Mouse (Mus musculus): ENCODE measurements around the gene Cbx8. TPM values are rescaled to one million over a fixed set of nuclear protein-coding genes. Genes with fewer than 3 reads are reported as not detected.

Gene Cbx8
- 9.6 and 10.1 TPM in 2 replicates for polyA plus RNA-seq (2014; fragmentation: Nextera tagmentation; extraction: Ambion mirVana)

GRCm38 (mm10) chr11:119040600-119041324 is at the start of gene Cbx8:
Gene Cbx8, minus strand, starts transcription at chr11:119040969.
- H3K27me3 ChIP-seq (replicated peaks; ENCODE audit: control insufficient read depth, insufficient read depth, low read length) = peaks cover 69% of the 10 kb centered on the region
- peaks cover 44% of the 10 kb centered on the region for H3K4me1 ChIP-seq (ENCODE audit: control insufficient read depth, insufficient read depth, low read length)
- ATAC-seq (ENCODE audit: low read depth) = peak; percentile 93
- peak within 1 kb of the TSS; percentile 87 for H3K27ac ChIP-seq (replicated peaks; ENCODE audit: low read depth, low read length)
- H3K36me3 ChIP-seq (ENCODE audit: control insufficient read depth, insufficient read depth, low read length) = peaks cover 12% of the 10 kb centered on the region
- H3K9ac ChIP-seq (ENCODE audit: low read depth, low read length) = peak within 1 kb of the TSS; percentile 89
- DNase-seq (ENCODE audit: low spot score) = peak; percentile 100
- peak within 1 kb of the TSS; percentile 97 for H3K4me2 ChIP-seq (ENCODE audit: low read depth, low read length)
- no peaks in the 10 kb centered on the region for H3K9me3 ChIP-seq (ENCODE audit: control insufficient read depth, low read length)
- H3K4me3 ChIP-seq (ENCODE audit: low read depth, low read length) = peak within 1 kb of the TSS; percentile 79
- under 1% methylated on average over 28 of the region's 63 CpGs for WGBS

GRCm38 (mm10) chr11:119090076-119090960 is 49.5 kb upstream of the Cbx8 start:
- WGBS = under 1% methylated on average over 40 of the region's 75 CpGs
- Histone ChIP-seq H3K36me3 (ENCODE audit: control insufficient read depth, insufficient read depth, low read length) (no peaks in the 10 kb centered on the region), H3K9me3 (ENCODE audit: control insufficient read depth, low read length) (no peaks in the 10 kb centered on the region), H3K9ac (ENCODE audit: low read depth, low read length) (peak overlapping the region; percentile 69), H3K4me1 (ENCODE audit: control insufficient read depth, insufficient read depth, low read length) (peaks cover 39% of the 10 kb centered on the region), H3K4me2 (ENCODE audit: low read depth, low read length) (peak overlapping the region; percentile 99), H3K4me3 (ENCODE audit: low read depth, low read length) (peak overlapping the region; percentile 60), H3K27me3 (replicated peaks; ENCODE audit: control insufficient read depth, insufficient read depth, low read length) (peaks cover 41% of the 10 kb centered on the region), H3K27ac (replicated peaks; ENCODE audit: low read depth, low read length) (peak overlapping the region; percentile 52; the same call in 1 of the 2 replicates)
- DNase-seq (ENCODE audit: low spot score) = no peak
- no peak for ATAC-seq (ENCODE audit: low read depth)

- peak overlapping the region; percentile 60 for H3K4me3 ChIP-seq (ENCODE audit: low read depth, low read length)
- no peak overlapping the region for H3K9ac ChIP-seq (ENCODE audit: low read depth, low read length)
- 2% methylated on average over 41 of the region's 41 CpGs for WGBS
- DNase-seq (ENCODE audit: low spot score) (no peak), ATAC-seq (ENCODE audit: low read depth) (no peak)
- peaks cover 42% of the 10 kb centered on the region for H3K4me1 ChIP-seq (ENCODE audit: control insufficient read depth, insufficient read depth, low read length)
- H3K36me3 ChIP-seq (ENCODE audit: control insufficient read depth, insufficient read depth, low read length) = no peaks in the 10 kb centered on the region
- peaks cover 41% of the 10 kb centered on the region for H3K27me3 ChIP-seq (replicated peaks; ENCODE audit: control insufficient read depth, insufficient read depth, low read length)
- H3K9me3 ChIP-seq (ENCODE audit: control insufficient read depth, low read length) = no peaks in the 10 kb centered on the region
- peak overlapping the region; percentile 99 for H3K4me2 ChIP-seq (ENCODE audit: low read depth, low read length)
- no peak overlapping the region for H3K27ac ChIP-seq (replicated peaks; ENCODE audit: low read depth, low read length)
Measured at GRCm38 (mm10) chr11:119089235-119090075, 48.7 kb upstream of the Cbx8 start.

GRCm38 (mm10) chr11:119088391-119089234 is 47.8 kb upstream of the Cbx8 start:
- no peak overlapping the region; the same call in 1 of the 2 replicates for H3K4me3 ChIP-seq (ENCODE audit: low read depth, low read length)
- peak overlapping the region; percentile 99; the same call in 1 of the 2 replicates for H3K4me2 ChIP-seq (ENCODE audit: low read depth, low read length)
- H3K27ac ChIP-seq (replicated peaks; ENCODE audit: low read depth, low read length) = no peak overlapping the region
- DNase-seq (ENCODE audit: low spot score) (no peak), ATAC-seq (ENCODE audit: low read depth) (no peak)
- H3K9ac ChIP-seq (ENCODE audit: low read depth, low read length) = no peak overlapping the region
- H3K36me3 ChIP-seq (ENCODE audit: control insufficient read depth, insufficient read depth, low read length) = no peaks in the 10 kb centered on the region
- H3K9me3 ChIP-seq (ENCODE audit: control insufficient read depth, low read length) = no peaks in the 10 kb centered on the region
- WGBS = 2% methylated on average over 27 of the region's 28 CpGs
- peaks cover 51% of the 10 kb centered on the region for H3K4me1 ChIP-seq (ENCODE audit: control insufficient read depth, insufficient read depth, low read length)
- H3K27me3 ChIP-seq (replicated peaks; ENCODE audit: control insufficient read depth, insufficient read depth, low read length) = peaks cover 41% of the 10 kb centered on the region

GRCm38 (mm10) chr11:119087301-119088082 is 46.7 kb upstream of the Cbx8 start:
- peaks cover 44% of the 10 kb centered on the region for H3K27me3 ChIP-seq (replicated peaks; ENCODE audit: control insufficient read depth, insufficient read depth, low read length)
- no peaks in the 10 kb centered on the region for H3K9me3 ChIP-seq (ENCODE audit: control insufficient read depth, low read length)
- peak overlapping the region; percentile 29; the same call in 1 of the 2 replicates for H3K4me2 ChIP-seq (ENCODE audit: low read depth, low read length)
- DNase-seq (ENCODE audit: low spot score) (no peak), ATAC-seq (ENCODE audit: low read depth) (no peak)
- H3K4me3 ChIP-seq (ENCODE audit: low read depth, low read length) = peak overlapping the region; percentile 13; the same call in 1 of the 2 replicates
- H3K36me3 ChIP-seq (ENCODE audit: control insufficient read depth, insufficient read depth, low read length) = peaks cover under 1% of the 10 kb centered on the region
- WGBS = 3% methylated on average over 35 of the region's 35 CpGs
- peaks cover 62% of the 10 kb centered on the region for H3K4me1 ChIP-seq (ENCODE audit: control insufficient read depth, insufficient read depth, low read length)
- no peak overlapping the region for H3K9ac ChIP-seq (ENCODE audit: low read depth, low read length)
- H3K27ac ChIP-seq (replicated peaks; ENCODE audit: low read depth, low read length) = no peak overlapping the region

- peak; percentile 92 for ATAC-seq (ENCODE audit: low read depth)
- under 1% methylated on average over 36 of the region's 67 CpGs for WGBS
- H3K9me3 ChIP-seq (ENCODE audit: control insufficient read depth, low read length) = no peaks in the 10 kb centered on the region
- peaks cover 12% of the 10 kb centered on the region for H3K36me3 ChIP-seq (ENCODE audit: control insufficient read depth, insufficient read depth, low read length)
- H3K4me3 ChIP-seq (ENCODE audit: low read depth, low read length) = peak within 1 kb of the TSS; percentile 98
- DNase-seq (ENCODE audit: low spot score) = peak; percentile 99
- H3K4me2 ChIP-seq (ENCODE audit: low read depth, low read length) = peak within 1 kb of the TSS; percentile 93
- peak within 1 kb of the TSS; percentile 94 for H3K9ac ChIP-seq (ENCODE audit: low read depth, low read length)
- peak within 1 kb of the TSS; percentile 99 for H3K27ac ChIP-seq (replicated peaks; ENCODE audit: low read depth, low read length)
- H3K4me1 ChIP-seq (ENCODE audit: control insufficient read depth, insufficient read depth, low read length) = peaks cover 63% of the 10 kb centered on the region
- peaks cover 56% of the 10 kb centered on the region for H3K27me3 ChIP-seq (replicated peaks; ENCODE audit: control insufficient read depth, insufficient read depth, low read length)
Measured at GRCm38 (mm10) chr11:119086144-119086971, 45.6 kb upstream of the Cbx8 start, which contains the start of gene Cbx4. Gene Cbx4, minus strand, starts transcription at chr11:119086221.
